Mouse (Mus musculus) heart, postnatal 14 days (tissue): ENCODE measurements around the gene Dut. TPM values are rescaled to one million over a fixed set of nuclear protein-coding genes. Genes with fewer than 3 reads are reported as not detected.

Source experiments
- DNase-seq, 2 experiments: peaks; one replicate each; pipeline ENCODE4 v3.0.0; 2021 to 2022
- intact Hi-C: fragments of 180-260 bp; cut with DNase I; formaldehyde crosslinking; loops from one replicate; pipeline ENCODE4 v1.15.1; 2025
- long read RNA-seq, 2 experiments: library from polyadenylated mRNA; stranded (forward); transcript quantifications; one replicate each; pipeline ENCODE4 v2.0.0; 2021
- total RNA-seq, 2 experiments: library from RNA; stranded (reverse); gene quantifications; 2 replicates each; pipeline ENCODE4 v1.2.3; 2021

The Dut gene
- total RNA-seq: 10 to 100 TPM; 25.6 to 36.6 TPM
- long read RNA-seq, experiment 1, transcript Dut-202 (7 exons, 1,020 nt): major isoform, 16 of 47 reads
- long read RNA-seq, experiment 1, transcript Dut-201 (6 exons, 1,950 nt): minor isoform, 11 of 47 reads
- long read RNA-seq, experiment 1, partial matches to known transcripts: 1 of 47 reads
- long read RNA-seq, experiment 1, other reads (novel, unspliced or antisense): 19 of 47 reads
- long read RNA-seq, experiment 2, transcript Dut-202 (7 exons, 1,020 nt): major isoform, 10 of 31 reads
- long read RNA-seq, experiment 2, partial matches to known transcripts: 0 of 31 reads
- long read RNA-seq, experiment 2, other reads (novel, unspliced or antisense): 17 of 31 reads

DNA sequence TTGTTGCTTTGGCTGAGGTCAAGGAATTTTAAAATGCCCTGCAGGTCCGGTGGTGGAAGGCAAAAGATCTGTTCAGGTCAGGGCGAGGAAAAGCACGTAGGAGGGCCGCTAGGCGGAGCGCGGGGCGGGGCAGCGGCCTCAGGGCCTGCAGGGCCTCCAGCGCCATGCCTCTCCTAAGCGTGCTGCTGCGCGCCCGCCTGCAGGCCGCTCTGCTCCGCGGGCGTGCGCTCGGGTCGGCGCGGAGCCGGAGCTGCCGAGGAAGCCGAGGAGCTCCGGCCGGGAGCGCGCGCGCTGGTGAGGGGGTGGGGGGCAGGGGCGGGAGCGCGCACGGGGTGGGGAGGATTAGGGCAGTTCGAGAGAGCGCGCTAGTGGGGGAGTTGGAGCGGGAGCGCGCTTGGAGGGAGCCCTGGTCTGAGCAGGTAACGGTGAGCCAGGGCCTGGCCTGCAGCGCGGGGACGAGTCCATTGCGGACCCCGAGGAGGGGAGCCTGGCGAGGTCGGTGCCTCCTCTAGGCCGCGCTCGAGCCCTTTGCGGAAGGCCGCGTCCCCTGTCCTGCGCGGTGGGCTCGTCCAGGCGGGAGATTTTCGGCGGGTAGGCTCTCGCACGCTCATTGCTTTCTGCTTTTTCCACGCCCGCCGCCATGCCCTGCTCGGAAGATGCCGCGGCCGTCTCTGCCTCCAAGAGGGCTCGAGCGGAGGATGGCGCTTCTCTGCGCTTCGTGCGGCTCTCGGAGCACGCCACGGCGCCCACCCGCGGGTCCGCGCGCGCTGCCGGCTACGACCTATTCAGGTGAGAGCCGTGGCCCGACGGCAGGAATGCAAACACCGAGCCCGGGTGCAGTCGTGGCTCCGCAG is at the start of gene Dut:
Gene Dut (plus strand): TSS at position 83 of the 854 bp plus-strand sequence.
- intact Hi-C loops: no loop called here
- peak; percentile 91 for DNase-seq

- no peak for DNase-seq
- intact Hi-C loops: no loop called here
Observed at GRCm38 (mm10) chr2:125208894-125209596, 37.9 kb upstream of the Dut start.

DNA sequence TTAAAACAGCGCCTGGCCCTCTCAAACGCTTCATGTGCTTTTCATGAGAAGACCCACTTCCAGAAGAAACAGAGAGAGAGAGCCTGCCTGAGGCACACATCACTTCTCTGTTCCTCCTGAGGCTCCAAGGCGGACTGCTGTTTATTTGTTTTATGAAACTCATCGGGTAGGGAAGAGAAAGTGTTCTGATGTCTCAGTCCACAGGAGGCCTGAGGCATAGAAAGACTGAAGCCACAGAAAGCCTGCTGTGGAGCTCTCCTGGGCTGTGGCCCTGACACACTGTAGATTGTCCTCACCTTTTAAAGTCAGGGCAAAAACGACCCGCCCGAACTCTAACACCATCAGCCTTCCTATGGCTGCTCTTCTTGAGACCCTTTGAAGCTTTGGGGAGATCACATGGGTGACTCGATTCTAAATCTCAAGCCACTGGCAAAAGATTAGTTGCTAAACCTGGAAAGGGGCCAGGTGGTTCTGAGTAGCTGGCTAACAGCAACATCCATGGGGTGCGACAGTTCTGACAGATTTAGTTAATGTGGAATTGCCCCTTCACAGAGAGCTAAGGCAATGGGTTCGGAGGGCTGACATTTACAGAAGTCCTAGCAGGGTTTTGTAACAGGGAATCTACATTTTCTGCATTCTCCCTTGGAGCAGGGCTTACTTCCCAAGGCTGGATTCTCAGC is 35.0 kb upstream of the Dut start:
- intact Hi-C loops: loop anchor here (10.0 kb wide), 1 partner anchor 1107 kb away; no protein-coding TSS in a partner anchor
- no peak for DNase-seq

DNA sequence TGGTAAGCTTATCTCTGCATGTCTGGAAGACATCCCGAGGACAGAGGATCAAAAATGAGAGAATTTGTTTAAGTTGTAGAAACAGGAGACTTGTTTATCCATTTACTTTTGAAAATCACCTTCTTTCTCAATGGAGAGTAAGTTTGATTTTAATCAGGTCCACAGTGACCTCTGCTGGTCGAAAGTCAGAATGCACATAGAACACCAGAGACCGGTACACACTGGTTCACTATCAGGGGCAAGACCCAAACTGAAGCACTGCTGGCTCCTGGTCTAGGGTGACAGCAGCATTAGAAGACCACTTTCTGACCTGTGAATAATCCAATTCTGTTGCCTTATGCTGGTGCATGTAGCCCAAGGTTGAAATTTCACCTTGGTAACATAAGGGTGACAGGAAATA is 32.4 kb upstream of the Dut start:
- intact Hi-C loops: loop anchor here (2.0 to 10.0 kb wide), 2 partner anchors 1110 to 1902 kb away; no protein-coding TSS in a partner anchor
- DNase-seq: peak; percentile 66 to 85

DNA sequence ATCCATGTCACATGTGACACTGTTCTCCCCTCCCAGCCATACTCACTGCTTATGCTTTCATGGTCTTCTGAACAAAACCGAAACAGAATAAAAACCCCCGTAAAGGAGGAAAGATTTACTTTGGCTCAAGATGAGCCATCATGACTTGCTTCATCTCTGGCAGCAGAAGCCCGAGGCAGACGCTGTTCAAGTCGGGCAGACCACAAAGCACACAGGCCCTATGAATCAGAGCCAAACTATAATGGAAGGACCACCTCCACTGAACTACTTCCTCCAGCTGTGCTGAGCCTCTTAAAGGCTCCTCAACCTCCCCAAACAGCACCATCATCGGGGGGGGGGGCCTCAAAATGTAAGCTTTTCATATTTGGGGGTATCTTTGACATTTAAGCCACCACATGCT is 29.7 kb upstream of the Dut start:
- no peak for DNase-seq
- intact Hi-C loops: loop anchor here (10.0 kb wide), 1 partner anchor 1112 kb away; no protein-coding TSS in a partner anchor

DNA sequence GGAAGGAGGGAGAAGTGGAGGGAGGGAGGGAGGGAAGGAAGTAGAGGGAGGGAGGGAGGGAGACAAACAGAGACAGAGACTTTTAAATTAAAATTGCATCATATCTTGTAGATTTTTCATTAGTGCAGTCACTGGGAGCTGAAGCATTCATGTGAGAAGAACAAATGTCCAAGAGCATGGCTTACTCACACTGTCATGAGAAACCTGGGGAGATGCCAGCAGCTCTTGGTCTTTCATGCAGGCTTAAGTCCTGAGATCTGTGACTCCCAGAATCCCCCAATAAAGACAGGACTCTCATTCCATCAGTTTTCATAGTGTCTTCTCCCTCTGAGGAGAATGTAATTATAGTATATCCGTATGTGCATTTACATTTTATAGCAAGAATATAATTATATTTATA is 28.4 kb upstream of the Dut start:
- DNase-seq: peak in 1 of 2 experiments; percentile 9
- intact Hi-C loops: loop anchor here (10.0 kb wide), 1 partner anchor 1114 kb away; no protein-coding TSS in a partner anchor

DNA sequence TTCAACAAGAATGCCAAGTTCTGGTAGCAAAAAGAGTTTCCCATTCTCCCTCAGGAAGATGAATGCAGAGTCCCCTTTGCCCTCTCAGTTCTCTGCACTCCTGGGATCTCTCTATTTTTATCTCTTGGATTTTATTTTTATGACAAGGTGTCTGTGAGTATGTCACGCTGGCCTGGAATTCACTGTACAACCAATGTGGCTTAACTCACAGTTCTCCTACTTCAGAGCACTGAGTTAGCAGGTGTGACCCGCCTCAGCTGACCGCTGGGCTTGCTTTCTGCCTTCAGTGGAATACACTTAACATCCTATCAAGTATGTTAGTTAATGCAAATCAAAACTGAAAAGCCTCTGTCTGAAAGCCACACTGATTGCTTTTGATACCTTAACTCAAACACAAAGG is 27.7 kb upstream of the Dut start:
- intact Hi-C loops: loop anchor here (10.0 kb wide), 1 partner anchor 1114 kb away; no protein-coding TSS in a partner anchor
- DNase-seq: no peak

DNA sequence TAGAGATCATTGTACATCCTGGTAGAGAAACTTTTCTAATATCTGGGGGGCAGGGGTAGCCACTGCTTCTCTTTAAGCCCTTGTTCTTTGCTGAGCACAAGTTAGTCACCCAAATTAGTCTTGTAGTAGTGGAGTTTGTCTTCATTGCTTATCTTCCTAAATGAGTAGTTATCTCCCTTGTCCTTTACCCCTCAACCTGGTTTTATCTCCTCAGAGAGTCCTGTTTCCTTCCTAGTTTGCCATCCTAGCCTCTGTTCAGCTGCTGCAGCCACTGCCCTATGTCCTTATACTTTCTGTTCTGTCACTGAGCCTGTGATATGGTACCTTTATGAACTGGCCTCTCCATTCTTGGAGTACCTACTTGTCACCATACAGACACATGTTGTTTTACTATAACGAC is 25.3 kb upstream of the Dut start:
- intact Hi-C loops: no loop called here
- no peak for DNase-seq

DNA sequence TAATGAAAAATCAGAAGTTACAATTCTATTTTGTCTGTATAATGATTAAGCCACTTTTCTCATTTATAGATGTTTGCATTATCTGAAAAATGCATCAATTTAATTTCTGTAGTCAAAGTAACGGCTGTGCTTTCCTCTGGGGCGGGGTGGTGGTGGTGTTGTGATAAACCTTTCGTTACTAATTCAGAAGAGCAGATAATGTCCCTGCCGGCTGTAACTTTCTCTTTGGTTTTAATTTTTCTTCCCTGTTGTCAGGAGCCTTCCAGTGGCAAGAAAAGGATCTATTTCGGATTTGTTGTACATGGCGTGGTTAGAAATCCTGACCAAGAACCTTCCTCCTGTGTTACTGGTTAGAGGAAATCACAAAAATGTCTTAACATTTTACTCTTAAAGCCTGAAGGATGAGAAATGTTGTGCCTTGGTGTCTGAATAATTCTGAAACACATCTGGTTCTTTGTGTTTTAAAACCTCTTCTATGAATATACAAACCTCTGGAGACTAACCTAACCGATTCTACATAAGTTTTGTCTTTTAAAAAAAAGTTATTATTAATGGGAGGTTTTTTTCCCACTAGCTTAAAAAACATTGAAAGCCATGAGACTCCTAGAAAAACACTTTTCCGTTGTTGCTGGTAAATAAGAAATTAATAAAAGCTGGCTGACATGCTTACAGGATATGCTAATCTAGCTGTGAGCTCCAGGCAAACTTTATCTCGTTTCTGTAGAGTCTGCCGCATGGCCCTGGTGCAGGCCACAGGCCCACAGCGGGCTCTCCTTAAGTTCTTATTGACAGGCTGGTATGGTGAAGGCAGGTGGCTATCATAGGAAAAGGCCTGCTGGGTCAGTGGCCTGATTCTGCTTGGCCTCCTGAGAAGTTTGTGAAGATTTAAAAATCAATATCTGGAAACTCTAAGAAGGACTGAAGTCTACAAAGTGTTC is 18.2 kb upstream of the Dut start:
- intact Hi-C loops: no loop called here
- no peak for DNase-seq

DNA sequence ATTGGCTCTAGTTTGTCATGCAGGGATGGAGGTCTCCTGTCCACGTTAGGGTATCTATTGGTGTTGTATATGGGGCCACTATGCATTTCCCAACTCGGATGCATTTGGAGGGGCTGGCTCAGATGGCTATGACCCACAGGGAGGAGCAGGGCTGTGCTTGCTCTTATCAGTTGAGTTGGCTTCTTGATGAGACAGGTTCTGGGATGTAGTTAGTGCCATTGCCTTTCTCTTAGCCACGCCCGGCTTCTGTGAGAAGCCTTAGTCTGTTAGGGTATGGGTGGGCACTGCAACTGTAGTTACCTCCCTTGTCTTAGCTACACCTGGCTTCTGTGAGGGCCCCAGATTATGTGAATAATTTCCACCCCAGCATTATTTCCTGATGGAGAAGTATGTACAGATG is 14.8 kb upstream of the Dut start:
- no peak for DNase-seq
- intact Hi-C loops: no loop called here

- intact Hi-C loops: no loop called here
- DNase-seq: no peak
Observed at GRCm38 (mm10) chr2:125233537-125233936, 13.5 kb upstream of the Dut start.

DNA sequence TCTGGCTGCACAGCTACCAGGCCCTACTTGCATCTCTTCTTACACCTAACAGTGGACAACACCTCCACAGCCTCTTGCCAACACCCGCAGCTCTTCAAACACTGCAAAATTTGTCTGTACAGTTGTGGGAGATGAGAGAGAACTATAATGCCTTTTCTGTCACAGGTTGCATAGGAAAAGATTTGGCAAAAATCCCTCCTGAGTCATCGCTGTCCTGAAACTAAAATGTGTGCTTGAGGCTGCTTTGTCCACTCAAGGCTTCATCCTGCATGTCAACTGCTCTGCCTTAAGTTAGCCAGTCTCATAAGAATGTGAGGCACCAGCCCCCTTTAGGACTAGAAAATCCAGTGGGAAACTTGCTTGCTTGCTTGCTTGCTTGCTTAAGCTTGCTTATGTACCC is 12.9 kb upstream of the Dut start:
- intact Hi-C loops: no loop called here
- no peak for DNase-seq

DNA sequence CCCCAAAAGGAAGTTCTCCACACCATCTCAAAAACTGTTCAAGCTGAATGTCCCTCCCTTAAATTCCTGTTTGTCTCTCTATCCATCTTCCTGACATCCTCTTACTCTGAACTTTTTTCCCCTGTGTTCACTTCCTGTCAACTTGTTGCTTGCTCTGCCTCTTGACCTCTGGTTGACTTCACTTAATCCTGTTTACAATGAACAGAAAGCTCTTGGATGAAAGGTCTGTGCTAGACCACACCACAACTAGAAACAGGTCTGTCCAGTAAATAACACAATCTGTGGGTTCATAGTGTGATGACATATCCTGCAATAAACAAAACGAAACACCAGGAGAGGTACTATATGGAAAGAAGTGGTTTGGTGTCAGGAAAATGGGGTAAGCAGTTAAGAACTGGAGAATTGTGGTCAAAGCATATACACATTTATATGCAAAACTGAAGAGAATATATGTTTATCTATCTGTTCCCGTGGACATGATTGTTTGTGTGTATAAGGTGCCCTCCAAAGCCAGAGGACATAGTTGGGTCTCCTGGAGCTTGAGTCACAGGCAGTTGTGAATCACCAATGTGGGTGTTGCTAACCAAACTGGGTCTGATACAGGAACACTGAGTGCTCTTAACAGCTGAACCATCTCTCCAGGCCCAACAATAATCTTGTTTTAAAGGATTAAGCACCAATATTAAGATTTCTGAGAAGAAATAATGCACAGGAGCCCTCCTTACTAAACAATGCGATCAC is 1.3 kb upstream of the Dut start:
- intact Hi-C loops: no loop called here
- no peak for DNase-seq

GRCm38 (mm10) chr2:125246669-125247068 is 321 bp upstream of the Dut start:
- DNase-seq: peak in 1 of 2 experiments; percentile 5
- intact Hi-C loops: no loop called here

- no peak for DNase-seq
- intact Hi-C loops: no loop called here
Observed at GRCm38 (mm10) chr2:125247962-125248235, 909 bp downstream of the Dut start.

DNA sequence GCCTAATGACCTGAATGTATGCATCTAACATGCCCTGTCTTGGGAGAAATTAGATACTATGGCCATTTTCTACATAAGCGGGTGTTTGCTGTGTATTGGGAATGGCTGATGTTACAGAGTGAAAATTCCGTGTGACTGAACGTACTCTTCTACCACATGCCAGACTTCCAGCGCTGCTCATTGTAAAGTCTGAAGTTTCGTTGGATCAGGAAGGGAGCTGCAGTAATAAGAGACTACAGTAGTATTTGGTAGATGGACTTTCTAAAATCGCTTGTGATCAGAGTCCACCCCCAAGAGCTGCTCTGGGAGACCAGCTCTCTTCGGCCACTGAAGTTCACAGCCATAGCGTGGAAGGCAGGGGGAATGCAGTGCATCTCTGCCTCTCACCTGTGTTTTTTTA is 1.3 kb downstream of the Dut start:
- intact Hi-C loops: no loop called here
- DNase-seq: no peak

DNA sequence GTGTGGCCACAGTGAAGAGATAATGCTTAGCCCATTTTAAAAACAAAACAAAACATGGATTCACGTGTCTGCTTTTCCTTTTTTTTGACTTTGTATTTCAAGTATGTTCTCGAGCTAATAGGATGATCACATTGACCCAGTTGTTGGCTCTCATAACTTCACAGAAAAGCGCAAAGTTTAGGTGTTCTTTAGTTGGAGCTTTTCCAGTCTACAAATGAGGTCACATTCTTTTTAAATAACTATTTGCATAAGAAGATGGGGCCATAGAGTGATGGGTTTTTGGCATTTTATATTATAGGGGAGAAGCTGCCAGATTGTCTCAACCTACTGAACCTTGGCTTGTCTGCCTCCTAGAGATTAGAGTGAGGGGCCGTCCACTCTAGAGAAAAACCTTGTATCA is 2.3 kb downstream of the Dut start:
- no peak for DNase-seq
- intact Hi-C loops: no loop called here

DNA sequence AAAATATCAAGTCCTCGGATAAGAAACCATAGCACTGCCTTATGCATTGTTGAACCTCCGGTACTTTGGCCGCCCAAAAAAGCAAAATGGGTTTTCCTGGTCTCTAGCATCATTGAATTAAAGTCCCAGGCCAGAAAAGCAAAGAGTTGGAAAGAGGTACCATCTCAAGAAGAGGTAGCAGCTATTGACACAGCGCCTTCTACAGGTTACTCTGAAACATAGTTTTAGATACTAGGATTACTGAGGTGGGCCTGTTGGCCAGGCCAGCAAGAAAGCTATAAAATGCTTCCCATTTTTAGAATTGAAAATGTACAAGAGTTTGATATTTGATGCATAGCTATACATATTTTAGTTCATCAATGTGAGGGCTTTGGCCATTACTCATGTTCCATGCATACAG is 2.9 kb downstream of the Dut start:
- DNase-seq: no peak
- intact Hi-C loops: no loop called here

DNA sequence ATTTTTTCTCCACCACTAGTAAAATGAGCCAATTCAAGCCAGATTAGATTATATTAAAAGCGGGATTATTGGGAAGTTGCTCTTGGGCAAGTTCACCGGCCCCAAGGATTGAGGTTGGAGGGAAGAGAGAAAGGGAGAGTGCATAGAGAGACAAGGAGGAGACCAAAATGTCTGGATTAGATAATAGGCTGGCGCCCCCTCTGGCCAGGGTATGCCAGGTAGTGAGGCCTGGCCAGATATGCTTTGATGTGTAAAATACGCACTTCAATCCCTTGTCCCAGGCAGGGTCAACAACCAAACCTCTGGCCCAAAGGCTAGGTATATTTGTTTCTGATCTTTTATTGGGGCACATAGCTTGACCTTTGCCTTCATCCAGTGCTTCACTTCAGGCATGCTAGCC is 4.8 kb downstream of the Dut start:
- intact Hi-C loops: no loop called here
- DNase-seq: no peak
